Mouse (Mus musculus): ENCODE results near the gene Mdm2. TPM values are rescaled to one million over a fixed set of nuclear protein-coding genes. Genes with fewer than 3 reads are reported as not detected.

Mdm2 gene
- polyA plus RNA-seq, 2 experiments = 32.9 to 59.9 TPM

DNA sequence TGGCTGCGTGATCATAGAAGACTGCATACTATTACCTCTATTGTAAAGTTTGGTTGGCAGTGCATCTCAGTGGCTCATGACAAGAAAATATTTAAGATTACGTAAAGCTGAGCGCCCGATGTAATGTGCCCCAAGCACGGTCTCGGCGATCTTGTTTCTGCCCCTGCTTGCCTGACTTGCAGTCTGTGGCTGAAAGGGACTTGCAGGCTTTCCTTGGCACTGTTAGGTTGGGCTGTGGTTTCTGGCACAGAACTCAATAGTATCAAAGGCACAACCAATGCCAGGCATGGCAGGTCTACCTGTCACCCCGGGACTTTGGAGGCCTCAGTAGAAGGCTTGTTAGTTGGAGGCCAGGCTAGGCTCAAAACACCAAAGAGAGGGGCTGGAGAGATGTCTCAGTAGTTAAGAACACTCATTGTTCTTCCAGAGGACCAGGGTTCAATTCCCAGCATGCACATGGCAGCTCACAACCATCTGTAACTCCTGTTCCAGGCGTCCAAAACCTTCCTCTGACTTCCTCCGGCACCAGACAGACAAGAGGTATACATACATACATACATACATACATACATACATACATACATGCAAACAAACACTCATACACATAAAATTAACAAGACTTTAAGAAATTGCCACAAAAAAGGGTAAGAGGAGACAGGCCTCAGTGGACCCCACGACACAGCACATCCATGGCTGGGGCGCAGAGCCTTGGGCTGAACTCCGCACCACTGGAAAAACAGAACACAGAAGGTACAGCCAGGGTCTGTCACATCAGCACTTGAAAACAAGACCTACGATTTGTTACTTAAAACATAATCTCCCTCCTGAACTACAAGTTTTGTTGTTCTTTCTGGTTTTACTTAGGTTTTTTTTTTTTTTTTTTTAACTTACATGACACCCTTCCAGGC lies 51.8 kb downstream of the Mdm2 start:
- Histone ChIP-seq H3K4me1 (ENCODE audit: control insufficient read depth, insufficient read depth, low read length) (peaks cover 10% of the 10 kb centered on the region; the same call in 1 of the 2 replicates), H3K27me3 (ENCODE audit: control insufficient read depth, insufficient read depth, low read length) (no peaks in the 10 kb centered on the region), H3K36me3 (ENCODE audit: control insufficient read depth, insufficient read depth, low read length) (no peaks in the 10 kb centered on the region), H3K4me2 (replicated peaks; ENCODE audit: low read depth, low read length, severe bottlenecking) (no peak overlapping the region), H3K4me3 (replicated peaks; ENCODE audit: low read length) (no peak overlapping the region), H3K9ac (ENCODE audit: low read depth, low read length, severe bottlenecking) (no peak overlapping the region), H3K9me3 (ENCODE audit: control insufficient read depth, low read length) (no peaks in the 10 kb centered on the region), H3K27ac (replicated peaks; ENCODE audit: low read depth, low read length) (no peak overlapping the region)
- no peak for TF ChIP-seq POLR2A (IDR thresholded peaks at IDR 0.05; ENCODE audit: borderline replicate concordance, extremely low read depth, insufficient read depth, insufficient read length)
- 84% methylated on average over 14 of the region's 14 CpGs for WGBS
- ATAC-seq (ENCODE audit: low FRiP score, low read depth) (no peak), DNase-seq (ENCODE audit: low spot score) (no peak)

DNA sequence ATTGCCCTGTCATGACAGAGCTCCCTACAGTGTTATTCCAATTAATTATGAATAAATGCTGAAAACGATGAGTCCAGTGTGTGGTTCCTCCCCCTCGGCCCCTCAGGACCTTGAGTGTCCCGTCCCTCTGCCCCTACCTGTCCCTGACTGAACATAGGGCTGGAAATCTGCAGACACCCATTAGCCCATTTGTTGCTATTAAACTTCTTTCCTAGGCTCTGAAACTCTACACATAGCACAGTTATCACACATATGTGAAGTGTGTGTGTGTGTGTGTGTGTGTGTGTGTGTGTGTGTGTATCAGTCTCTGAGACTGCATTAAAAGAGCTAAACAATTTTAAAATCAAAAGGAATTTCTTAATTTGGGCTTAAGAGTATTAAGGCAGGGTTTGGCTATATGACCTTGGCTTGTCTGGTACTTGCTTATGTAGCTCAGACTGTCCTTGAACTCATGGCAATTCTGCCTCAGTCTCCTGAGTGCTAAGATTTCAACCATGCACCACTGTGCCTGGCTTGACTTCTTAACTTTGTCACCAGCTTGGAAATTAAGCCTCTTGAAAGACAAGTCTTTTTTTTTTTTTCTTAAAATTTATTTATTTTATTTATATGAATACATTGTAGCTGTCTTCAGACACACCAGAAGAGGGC lies 52.8 kb downstream of the Mdm2 start:
- no peaks in the 10 kb centered on the region for H3K36me3 ChIP-seq (ENCODE audit: control insufficient read depth, insufficient read depth, low read length)
- 0 out of 2 replicates have a peak, but pooled peaks cover 2% of the 10 kb centered on the region for H3K4me1 ChIP-seq (ENCODE audit: control insufficient read depth, insufficient read depth, low read length)
- no peak for TF ChIP-seq POLR2A (IDR thresholded peaks at IDR 0.05; ENCODE audit: borderline replicate concordance, extremely low read depth, insufficient read depth, insufficient read length)
- no peaks in the 10 kb centered on the region for H3K27me3 ChIP-seq (ENCODE audit: control insufficient read depth, insufficient read depth, low read length)
- no peak overlapping the region for H3K4me3 ChIP-seq (replicated peaks; ENCODE audit: low read length)
- no peak overlapping the region for H3K4me2 ChIP-seq (replicated peaks; ENCODE audit: low read depth, low read length, severe bottlenecking)
- WGBS = 89% methylated on average over 3 of the region's 3 CpGs
- no peak overlapping the region for H3K9ac ChIP-seq (ENCODE audit: low read depth, low read length, severe bottlenecking)
- no peaks in the 10 kb centered on the region for H3K9me3 ChIP-seq (ENCODE audit: control insufficient read depth, low read length)
- DNase-seq (ENCODE audit: low spot score) (no peak), ATAC-seq (ENCODE audit: low FRiP score, low read depth) (no peak)
- H3K27ac ChIP-seq (replicated peaks; ENCODE audit: low read depth, low read length) = no peak overlapping the region

DNA sequence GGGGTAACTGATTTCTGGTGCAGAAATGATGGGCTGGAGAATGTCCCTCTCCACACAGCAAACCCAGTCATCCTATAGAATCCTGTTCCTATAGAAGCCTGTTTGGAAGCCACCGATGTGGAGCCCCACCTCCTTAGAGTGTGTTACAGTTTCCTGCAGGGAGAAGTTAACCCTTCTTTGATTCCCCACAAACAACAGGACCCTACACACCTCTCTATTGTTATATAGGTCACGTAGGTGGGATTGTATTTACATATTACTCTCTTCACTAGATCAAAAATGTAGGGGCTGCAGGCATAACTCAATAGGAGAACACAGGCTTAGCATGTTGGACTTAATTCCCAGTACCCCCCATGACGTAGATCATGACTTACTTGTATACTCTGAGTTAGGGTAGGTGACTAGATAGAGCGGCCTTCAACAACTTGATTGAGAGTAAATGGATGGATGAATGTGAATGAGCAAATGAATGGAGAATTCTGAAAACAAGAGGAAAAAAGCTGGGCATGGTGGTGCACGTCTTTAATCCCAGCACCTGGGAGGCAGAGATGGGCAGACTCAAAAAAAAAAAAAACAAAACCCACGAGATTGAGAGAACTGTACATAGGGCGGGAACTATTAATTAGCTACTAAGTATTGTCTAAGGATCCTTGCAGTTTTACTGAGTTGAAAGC lies 53.4 kb downstream of the Mdm2 start:
- H3K27me3 ChIP-seq (ENCODE audit: control insufficient read depth, insufficient read depth, low read length) = no peaks in the 10 kb centered on the region
- no peak for DNase-seq (ENCODE audit: low spot score)
- no peaks in the 10 kb centered on the region for H3K9me3 ChIP-seq (ENCODE audit: control insufficient read depth, low read length)
- ATAC-seq (ENCODE audit: low FRiP score, low read depth) = no peak
- H3K4me3 ChIP-seq (replicated peaks; ENCODE audit: low read length) = no peak overlapping the region
- 0 out of 2 replicates have a peak, but pooled peaks cover 2% of the 10 kb centered on the region for H3K4me1 ChIP-seq (ENCODE audit: control insufficient read depth, insufficient read depth, low read length)
- no peak overlapping the region for H3K27ac ChIP-seq (replicated peaks; ENCODE audit: low read depth, low read length)
- no peak overlapping the region for H3K4me2 ChIP-seq (replicated peaks; ENCODE audit: low read depth, low read length, severe bottlenecking)
- 84% methylated on average over 7 of the region's 7 CpGs for WGBS
- no peak for TF ChIP-seq POLR2A (IDR thresholded peaks at IDR 0.05; ENCODE audit: borderline replicate concordance, extremely low read depth, insufficient read depth, insufficient read length)
- H3K9ac ChIP-seq (ENCODE audit: low read depth, low read length, severe bottlenecking) = no peak overlapping the region
- no peaks in the 10 kb centered on the region for H3K36me3 ChIP-seq (ENCODE audit: control insufficient read depth, insufficient read depth, low read length)

DNA sequence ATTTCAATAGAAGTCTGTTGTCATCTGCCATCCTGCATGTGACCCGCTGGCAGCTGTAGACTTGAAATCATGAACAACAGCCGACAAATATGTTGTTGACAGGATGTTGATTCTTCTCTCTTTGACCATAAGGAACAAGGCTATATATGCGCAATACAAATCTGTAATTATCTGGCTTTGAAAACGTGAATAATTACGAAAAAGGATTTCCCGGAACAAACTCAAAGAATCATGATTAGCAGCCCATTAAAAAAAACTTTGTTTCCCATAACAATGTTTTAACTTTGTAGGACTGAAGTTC lies 53.9 kb downstream of the Mdm2 start:
- no peaks in the 10 kb centered on the region for H3K27me3 ChIP-seq (ENCODE audit: control insufficient read depth, insufficient read depth, low read length)
- H3K4me1 ChIP-seq (ENCODE audit: control insufficient read depth, insufficient read depth, low read length) = peaks cover 2% of the 10 kb centered on the region; the same call in 1 of the 2 replicates
- TF ChIP-seq POLR2A (IDR thresholded peaks at IDR 0.05; ENCODE audit: borderline replicate concordance, extremely low read depth, insufficient read depth, insufficient read length) = no peak
- 86% methylated on average over 6 of the region's 6 CpGs for WGBS
- ATAC-seq (ENCODE audit: low FRiP score, low read depth) (no peak), DNase-seq (ENCODE audit: low spot score) (no peak)
- H3K9me3 ChIP-seq (ENCODE audit: control insufficient read depth, low read length) = no peaks in the 10 kb centered on the region
- H3K4me3 ChIP-seq (replicated peaks; ENCODE audit: low read length) = no peak overlapping the region
- H3K4me2 ChIP-seq (replicated peaks; ENCODE audit: low read depth, low read length, severe bottlenecking) = no peak overlapping the region
- H3K9ac ChIP-seq (ENCODE audit: low read depth, low read length, severe bottlenecking) = no peak overlapping the region
- H3K36me3 ChIP-seq (ENCODE audit: control insufficient read depth, insufficient read depth, low read length) = no peaks in the 10 kb centered on the region
- no peak overlapping the region for H3K27ac ChIP-seq (replicated peaks; ENCODE audit: low read depth, low read length)

DNA sequence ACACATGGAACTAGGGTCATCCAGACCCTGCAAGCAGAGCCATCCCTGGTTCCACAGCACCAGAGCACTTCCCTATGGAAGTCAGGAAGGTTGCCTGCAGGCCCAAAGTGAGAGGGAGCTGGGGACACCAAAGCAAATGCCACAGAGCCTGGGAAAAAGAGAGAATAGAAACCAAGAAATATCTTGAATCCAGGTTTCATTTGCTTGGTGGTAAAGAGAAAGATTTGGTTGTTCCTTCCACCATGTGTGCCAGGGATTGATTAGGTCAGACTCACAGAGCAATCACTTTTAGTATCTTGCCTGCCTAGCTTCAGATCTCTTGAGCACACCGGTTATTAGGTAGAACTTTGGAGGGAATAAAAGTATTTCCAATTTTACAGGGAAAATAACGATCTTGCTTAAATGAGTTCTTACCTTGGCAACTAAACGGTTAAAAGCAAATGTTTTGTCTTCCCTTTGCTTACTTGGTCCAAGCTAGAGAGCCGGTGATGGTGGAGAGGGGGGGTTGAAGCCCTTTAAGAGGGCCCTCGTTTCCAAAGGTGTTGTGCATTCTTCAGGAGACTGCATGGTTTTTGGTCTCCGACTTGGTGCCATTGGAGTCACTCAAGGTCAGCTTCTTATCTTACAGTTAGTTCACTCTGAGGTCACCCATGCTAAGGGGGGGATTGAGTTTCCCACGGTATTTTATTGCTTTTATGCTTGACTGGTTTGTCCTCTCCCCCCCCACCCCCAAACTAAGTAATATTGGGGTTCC lies 54.5 kb downstream of the Mdm2 start:
- no peaks in the 10 kb centered on the region for H3K9me3 ChIP-seq (ENCODE audit: control insufficient read depth, low read length)
- H3K27ac ChIP-seq (replicated peaks; ENCODE audit: low read depth, low read length) = no peak overlapping the region
- ATAC-seq (ENCODE audit: low FRiP score, low read depth) (no peak), DNase-seq (ENCODE audit: low spot score) (no peak)
- peaks cover 2% of the 10 kb centered on the region; the same call in 1 of the 2 replicates for H3K4me1 ChIP-seq (ENCODE audit: control insufficient read depth, insufficient read depth, low read length)
- no peak for TF ChIP-seq POLR2A (IDR thresholded peaks at IDR 0.05; ENCODE audit: borderline replicate concordance, extremely low read depth, insufficient read depth, insufficient read length)
- H3K27me3 ChIP-seq (ENCODE audit: control insufficient read depth, insufficient read depth, low read length) = no peaks in the 10 kb centered on the region
- WGBS = 41% methylated on average over 7 of the region's 7 CpGs
- H3K4me2 ChIP-seq (replicated peaks; ENCODE audit: low read depth, low read length, severe bottlenecking) = no peak overlapping the region
- H3K4me3 ChIP-seq (replicated peaks; ENCODE audit: low read length) = no peak overlapping the region
- H3K36me3 ChIP-seq (ENCODE audit: control insufficient read depth, insufficient read depth, low read length) = no peaks in the 10 kb centered on the region
- no peak overlapping the region for H3K9ac ChIP-seq (ENCODE audit: low read depth, low read length, severe bottlenecking)

Measured in limb, embryonic 14.5 days (tissue).